Mouse (Mus musculus) hindlimb bud, embryonic 11.5 days (tissue): ENCODE data around the gene Ampd3.

Experiments
- DNase-seq: peaks from one replicate; pipeline ENCODE4 v3.0.0-alpha.2; 2012; ENCODE audit warnings: low read depth, low spot score; ENCODE audit errors: extremely low spot score

Gene Ampd3

DNA sequence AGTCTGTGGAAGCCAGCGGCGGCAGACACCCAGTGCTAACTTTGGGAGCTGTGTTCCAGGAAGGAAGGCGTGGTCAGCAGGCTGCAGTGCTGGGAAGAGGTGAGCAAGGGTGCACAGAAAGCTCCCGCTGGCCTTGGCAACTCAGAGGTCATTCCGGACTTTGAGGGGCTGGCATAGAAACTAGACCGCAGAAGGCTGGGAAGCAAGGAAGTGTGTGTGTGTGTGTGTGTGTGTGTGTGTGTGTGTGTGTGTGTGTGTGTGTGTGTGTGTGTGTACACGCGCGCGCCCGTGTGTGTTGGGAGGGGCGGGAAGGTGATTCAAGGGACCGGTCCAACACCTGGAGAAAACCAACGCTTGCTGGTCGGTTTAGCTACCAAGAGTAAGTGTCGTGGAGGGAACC is at the start of gene Ampd3:
Gene Ampd3, plus strand, starts transcription at position 206 of the 400 bp plus-strand sequence.
- DNase-seq = no peak

DNA sequence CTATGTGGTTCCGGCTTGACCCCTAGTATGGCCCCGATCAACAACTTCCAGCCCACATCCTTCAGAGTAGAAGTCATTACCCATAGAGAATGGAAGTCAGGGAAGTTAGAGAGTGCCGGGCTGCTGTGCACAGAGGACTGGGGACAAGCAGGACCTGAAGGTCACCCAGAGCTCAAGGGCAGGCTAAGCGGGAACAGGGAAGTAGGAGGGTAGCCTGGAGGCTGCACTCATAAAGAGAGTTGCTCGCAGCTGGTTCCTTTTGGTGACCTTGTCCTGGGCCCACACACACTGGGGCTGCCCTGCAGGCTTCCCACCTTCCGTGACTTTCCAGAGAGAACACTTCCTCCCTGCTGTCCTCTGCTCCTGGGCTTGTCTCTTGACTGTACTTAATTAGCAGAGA is 49.5 kb upstream of the Ampd3 start:
- no peak for DNase-seq

DNA sequence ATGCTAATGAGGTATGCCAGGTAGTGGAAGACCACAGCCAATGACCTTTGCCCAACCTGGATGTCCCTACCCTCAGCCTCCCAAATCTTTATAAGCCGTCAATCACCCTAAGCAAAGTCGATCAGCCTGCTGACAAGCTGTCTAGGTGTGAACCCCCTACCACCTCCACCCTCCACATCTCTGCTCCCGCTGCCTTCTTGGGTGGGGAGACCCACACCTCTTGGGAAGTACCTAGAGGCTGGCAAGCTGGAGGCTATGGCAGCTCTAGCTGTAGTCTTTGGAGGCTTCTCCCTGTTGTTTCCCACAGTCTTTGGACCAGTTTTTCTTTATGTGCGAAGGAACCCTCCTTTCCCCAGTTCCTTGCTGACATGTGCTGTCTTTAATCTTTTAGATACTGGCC is 48.1 kb upstream of the Ampd3 start:
- DNase-seq = no peak

DNA sequence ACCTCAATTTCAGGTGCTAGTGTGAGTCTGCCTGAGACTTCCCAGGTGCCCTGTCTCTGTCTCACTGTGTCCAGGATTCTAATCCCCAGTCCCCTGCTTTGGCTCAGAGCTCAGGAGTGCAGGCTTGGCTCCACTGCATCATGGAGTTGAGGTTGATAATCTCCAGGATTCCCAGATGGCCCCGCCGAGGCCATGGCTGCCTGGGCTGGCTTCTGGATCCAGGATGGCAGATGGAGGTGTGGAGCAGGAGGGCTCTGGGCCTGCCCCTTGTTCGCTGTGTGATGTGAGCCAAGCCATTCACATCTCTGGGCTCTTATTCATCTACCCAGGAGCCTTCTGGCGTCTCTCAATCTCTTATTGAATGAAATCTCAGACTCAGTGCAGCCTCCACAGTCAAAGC is 45.8 kb upstream of the Ampd3 start:
- no peak for DNase-seq

DNA sequence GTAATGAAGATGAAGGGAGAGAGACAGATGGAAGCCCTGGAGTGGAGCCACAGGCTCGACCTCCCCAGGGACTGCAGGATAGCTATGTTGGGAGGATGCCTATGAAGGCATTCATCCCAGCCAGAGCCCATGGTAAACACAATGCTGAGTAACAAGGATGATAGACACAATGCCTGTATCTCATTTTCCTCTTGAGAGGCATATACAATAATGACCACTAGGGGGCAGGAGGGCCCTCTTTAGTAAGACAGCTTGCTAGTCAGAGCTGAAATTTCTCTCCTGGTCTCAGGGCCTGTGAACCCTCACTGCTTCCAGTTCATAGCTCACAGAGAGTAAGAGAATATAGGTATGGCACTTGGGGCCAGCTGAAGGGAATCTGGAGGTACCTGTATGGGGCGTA is 41.0 kb upstream of the Ampd3 start:
- DNase-seq = peak; percentile 16

DNA sequence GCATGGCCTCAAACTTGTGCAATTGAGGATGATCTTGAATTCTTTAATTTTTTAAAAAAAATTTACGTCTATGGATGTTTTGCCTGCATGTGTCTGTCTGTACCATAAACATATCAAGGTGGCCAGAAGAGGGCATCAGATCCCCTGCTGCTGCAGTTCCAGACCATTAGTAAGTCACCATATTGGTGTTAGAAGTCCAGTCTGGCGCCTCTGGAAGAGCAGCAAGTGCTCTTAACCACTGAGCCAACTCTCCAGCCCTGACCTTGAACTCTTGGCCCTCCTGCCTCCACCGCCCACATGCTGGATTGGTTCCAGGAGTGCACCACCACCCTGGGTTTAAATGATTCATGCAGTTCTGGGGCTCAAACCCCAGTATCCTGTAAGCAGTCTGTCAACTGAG is 39.1 kb upstream of the Ampd3 start:
- DNase-seq = no peak

DNA sequence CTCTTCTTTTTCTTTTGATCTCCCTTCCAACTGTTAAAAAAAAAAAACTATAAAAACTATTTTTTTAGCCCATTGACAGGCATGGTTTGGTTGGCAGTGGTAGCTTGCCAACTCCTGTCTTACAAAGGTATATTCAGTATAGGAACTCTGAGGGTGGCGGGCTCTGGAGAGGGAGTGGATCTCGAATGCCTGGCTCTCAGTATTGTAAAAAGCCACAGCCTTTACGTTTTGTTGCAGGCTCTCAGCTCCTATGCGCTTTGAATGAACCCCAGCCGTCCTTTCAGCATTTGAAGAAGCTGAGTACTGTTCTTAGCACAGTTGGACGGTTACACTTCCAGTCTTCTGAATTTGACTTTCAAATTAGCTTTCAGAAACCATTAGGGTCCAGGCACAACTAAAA is 38.7 kb upstream of the Ampd3 start:
- DNase-seq = no peak

DNA sequence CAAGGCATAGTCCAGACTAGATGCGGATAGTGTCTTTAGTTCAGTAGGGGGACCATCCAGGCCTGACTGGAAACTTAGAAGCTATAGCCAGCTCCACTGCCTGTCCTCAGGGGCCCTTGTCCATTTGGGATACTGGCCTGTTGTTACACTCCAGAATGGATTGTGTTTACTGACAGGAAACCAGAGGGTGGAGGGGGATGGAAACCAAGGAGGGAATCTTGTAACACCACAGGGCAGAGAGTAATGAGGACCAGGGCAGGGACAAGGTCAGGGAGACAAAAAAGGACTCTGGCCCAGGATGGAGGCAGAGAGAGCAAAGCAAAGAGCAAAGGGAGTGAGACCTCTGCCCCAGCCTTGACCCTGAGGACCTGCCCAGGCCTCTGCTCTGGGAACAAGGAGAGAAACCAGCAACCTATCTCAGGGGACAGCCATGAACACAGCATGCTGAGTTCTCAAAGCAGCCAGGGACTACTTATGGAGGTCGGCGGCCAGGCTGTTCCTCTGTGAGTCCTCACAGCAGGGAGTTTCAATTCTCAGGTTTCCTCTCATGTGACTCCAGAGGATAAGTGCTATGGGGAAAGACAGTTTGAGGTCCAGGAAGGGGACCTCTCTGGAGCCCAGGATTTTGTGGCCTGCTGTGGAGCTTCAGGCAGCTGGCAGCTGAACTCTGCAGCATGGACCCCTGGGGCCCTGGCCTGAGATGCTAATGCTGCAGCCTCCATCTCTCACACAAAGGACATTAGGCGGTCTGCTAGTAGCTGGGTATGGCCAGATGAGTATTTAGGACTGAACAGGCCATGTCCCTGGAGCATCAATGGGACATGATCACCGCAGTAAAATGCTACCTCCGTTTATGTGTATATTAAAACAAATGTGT is 36.7 kb upstream of the Ampd3 start:
- DNase-seq = no peak

DNA sequence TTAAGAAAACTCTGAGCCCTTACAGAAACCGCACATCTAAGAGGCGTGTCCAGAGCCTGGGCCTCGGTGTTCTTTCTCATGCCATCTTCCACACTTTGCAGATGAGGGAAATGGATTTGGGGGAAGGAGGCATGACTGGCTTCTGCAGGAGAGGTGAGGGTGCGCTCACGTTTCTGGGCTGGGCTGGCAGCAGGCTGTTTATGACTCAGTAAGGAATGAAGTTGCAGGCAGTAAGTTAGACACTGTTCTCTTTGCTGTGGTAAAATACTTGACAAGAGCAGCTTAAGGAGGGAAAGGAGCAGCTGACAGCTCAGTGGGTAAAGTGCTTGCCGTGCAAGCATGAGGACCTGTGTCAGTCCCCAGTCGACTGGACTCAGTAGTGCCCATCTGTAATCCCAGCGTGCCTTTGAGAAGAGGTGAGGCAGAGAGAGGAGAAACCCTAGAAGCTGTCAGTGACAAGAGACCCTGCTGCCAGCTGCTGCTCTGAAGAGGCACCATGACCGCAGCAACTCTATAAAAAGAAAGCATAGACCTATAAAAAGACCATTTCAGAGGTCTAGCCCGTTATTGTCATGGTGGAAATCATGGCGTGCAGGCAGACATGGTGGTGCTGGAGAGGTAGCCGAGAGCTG is 35.9 kb upstream of the Ampd3 start:
- no peak for DNase-seq

DNA sequence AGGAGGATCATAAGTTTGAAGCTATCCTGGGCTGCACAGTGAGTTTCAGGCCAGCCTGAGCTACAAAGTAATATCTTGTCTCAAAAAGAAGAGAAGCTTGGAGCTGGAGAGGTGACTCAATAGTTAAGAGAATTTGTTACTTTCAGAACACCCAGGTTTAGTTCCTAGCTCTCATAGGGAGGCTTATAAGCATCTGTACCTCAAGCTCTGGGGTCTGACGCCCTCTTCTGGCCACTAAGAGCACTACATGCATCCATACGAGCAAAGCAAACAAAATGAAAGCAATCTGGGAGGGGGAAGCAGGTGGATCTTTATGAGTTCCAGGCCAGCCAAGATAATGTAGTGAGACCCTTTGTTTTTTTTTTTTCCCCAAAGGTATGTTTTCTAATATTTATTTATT is 31.1 kb upstream of the Ampd3 start:
- DNase-seq = no peak

DNA sequence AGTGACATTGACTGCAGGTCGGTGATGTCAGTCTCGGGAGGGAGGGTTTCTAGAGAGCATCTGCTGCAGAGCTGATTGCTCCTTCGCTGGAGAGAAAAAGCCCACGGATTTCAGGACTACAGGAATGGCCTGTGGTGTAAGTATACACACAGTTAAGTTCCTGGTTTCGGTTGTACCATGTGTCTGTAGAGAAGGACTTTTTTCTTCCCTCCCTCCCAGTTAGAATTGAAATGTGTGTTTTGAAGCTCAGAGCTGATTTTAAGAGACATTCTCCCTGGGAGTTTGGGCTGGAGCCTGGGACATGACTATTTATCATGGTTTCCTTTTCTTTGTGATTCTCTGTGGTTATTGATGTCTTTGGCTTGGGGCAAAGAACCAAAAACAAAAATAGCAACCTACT is 28.2 kb upstream of the Ampd3 start:
- DNase-seq = no peak

DNA sequence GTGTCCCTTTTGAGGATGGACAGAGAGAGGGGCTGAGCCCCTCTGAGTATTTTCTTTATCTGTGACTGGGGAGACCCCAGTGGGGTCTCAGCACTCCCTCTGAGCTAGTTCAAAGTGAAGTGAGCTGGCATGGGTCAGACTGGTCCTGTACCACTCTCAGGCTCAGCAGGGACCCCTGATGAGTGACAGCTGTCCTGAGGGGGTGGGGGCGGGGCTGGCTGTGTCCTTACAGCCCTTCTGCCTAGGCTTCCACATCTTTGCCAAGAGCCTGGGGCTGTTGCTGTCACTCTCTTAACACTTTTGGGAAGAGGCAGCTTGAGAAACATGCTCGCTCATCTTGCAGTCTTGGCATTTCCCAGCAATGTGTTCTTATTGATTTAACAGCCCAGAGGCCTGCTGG is 27.8 kb upstream of the Ampd3 start:
- DNase-seq = no peak

DNA sequence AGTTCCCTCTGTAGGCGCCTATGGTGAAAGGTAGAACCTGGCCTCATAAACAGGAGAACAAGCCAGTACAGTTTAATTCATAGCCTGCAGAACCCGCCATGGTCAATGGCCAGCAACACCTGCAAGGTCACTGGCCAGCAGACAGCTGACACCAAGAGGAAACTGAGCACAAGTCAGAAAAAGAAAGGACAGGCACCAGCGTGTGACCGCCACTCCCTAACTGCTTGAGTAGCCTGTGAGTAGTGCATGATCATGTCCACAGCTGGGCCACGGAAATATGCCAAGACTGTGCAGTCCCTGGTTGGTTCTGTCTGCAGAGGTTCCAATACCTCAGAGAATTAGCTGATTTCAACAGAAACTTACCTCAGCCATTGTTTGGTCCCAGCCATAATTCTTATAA is 26.0 kb upstream of the Ampd3 start:
- no peak for DNase-seq

DNA sequence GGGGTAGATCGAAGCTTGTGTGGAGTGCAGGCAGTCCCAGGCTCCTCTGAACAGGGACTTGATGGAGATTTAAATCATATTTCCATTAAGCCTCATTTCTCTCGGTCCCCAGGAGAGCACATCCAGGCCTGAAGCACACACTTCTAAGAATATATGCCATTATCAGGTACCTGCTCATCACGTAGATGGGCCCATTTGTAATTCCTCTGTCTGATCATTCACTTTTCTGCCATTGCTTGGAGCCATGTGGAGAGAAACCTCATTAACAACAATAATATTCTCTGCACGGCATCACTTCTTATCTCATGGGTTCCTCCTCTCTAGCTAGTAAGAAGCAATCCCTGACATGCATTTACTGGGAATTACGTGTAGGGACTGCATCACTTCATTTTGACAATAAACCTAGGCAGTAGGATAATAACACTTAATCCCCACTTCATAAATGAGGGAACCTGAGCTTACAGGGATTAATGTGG is 21.9 kb upstream of the Ampd3 start:
- no peak for DNase-seq

DNA sequence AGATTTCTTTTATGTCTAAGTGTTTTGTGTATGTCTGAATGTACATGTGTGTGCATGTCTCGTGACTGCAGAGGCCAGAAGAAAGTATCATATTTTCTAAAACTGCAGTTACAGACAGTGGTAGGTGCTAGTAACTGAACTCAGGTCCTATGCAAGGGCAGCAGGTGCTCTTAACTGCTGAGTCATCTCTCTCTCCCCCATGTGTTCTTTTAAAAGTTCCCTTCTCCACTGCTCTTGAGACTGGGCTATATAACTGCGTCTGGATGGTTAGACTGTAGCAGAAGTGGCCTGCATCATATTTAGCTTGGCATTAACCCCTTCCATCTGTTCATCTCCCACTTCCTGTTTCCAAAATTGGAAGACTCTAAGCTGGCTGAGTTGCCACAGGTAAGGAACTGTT is 21.2 kb upstream of the Ampd3 start:
- DNase-seq = no peak

DNA sequence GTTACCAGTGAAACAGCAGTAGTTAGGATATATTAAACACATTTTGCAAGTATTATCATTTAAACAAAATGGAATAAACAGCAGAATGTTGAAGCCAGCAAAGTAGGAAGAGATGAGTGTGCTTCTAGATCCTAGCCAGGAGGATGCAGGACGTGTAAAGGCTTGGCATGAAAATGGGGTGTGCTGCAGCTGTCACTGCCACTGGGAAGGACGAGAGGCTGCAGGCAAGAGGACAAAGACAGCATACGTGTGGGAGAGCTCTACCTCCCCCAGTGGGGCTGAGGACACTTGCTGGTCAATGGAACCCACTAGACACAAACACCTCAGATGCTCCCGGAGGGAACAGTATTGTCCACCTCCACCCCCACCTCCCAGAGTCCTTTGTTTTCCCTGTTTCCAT is 17.2 kb upstream of the Ampd3 start:
- DNase-seq = no peak

DNA sequence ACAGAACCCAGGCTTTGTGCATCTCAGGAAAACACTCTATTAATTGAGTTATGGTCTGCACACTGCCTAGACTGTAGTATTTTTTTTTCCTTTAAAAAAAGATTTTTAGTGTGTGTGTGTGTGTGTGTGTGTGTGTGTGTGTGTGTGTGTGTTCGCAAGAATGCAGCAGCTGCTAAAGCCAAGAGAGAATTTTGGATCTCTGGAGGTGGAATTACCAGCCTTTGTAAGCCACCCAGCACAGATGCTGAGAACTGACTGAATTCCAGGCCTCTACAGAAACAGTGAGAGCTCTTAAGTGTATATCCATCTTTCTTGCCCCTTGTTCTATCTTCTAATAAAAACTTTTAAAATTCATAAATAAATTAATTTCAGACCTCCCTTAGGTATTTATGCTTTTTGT is 16.4 kb upstream of the Ampd3 start:
- no peak for DNase-seq

DNA sequence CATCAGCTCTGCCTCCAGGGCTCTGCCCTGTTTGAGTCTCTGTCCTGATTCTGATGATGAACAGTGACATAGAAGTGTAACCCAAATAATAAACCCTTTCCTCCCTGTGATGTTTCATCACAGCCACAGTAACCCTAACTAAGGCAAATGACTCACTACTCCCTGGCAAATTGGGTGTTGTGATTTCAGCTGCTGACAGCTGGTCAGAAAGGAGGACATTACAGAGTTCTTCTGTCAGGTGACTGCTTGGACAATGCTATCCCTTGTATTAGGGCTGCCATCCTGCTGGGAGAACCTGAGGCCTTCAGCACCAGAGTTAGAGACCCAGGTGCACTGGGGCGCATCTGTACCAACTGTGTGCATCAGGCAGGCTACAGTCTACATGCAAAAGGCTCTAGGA is 14.7 kb upstream of the Ampd3 start:
- no peak for DNase-seq

DNA sequence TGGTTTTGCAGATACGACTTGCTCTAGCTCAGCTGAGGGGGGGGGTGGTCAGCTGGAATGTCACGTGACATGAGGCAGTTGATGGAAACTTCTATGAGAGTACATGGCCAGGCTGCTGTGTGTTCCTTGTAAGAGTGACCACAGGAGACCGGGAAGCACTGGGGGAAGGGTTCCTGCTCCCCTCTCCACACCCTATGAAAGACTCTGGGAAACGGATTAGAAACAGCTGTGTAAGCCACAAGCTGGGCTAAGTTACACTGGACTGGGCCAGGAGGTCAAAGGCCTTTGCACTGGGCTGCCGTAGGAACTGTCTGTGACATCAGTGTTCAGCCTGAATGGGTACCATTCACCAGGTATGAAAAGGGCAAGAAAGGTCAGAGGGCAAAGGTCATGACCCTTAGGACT is 14.1 kb upstream of the Ampd3 start:
- DNase-seq = peak; percentile 30

DNA sequence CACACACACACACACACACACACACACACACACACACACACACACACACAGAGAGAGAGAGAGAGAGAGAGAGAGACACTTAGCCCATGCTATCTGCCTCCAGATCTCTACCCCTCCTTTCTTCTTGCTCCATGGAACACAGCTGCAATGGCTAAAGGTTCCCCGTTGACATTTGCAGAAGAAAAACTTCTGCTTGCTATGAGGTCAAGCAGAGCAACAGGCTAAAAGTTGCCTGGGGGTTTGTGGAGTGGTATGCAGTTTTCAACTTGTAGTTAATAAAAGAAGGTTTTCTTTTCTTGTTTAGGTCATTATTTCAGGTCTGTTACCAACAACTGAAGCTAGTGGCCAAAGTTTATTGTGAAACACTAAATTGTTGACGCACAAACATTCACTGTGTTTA is 11.6 kb upstream of the Ampd3 start:
- DNase-seq = no peak

DNA sequence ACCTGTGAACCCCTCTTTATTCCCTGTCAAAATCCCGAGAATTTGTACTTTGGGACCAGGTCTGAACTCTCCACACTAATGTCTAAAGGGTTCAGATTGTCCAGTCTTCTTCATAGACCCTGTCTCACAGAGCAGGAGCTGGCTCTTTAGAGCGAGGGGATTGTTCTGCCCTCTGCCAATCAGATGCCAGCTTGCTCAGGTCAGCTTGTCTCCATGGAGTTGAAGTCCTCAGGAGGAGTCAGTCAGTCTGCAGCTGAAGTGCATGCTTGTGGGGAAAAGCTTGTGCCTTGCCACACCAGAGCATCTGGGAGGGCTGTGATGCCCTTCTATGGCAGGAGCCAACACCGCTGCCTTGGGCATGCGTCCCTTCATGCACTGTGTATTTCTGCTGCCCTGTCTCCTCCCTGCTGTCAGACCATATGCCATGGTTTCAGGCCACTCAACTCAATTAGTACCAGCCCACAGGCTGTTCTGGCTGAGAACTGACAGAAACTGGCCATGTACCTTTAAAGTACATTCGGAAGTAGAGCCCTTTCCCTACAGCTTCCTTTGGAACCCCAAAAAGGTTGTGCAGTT is 5.3 kb upstream of the Ampd3 start:
- DNase-seq = no peak

DNA sequence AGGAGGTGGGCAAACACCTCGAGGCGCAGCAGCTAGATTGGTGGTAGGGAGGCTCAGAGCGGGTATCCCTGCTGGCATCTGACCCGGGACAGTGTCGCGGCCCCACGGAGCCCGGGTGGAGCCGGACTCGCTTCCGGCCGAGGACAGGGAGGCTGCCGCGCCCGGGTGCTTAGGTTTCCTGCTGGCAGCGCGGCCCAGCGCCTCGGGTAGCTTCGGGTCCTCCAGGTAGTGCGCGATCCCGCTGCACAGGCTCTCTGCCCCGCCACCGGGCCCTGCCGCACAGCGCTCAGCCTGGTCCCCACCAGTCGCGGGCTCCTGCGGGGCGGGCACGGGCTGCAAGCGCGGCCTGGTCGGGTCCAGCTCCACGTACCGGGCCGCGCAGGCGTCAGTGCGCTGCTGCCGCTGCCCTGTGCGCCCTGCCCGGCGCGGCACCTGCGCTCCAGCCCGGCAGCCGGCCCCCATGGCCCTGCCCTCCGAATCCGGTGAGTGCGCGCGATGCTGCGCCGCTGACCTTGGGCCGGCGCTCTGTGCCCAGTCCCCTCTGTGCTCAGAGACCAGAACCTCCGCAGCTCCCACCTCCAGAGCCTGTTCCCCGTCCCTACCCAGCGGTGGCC is 552 bp downstream of the Ampd3 start:
- DNase-seq = no peak
